Mouse (Mus musculus) R1 (cell line): ENCODE data around the gene Tac4.
A peak's percentile ranks its signal among the peaks of the same experiment; 100 is the strongest.

Source experiments
- DNase-seq: peaks from one replicate; pipeline ENCODE4 v3.0.0-alpha.2; 2018; ENCODE audit warnings: low read depth, low spot score

Tac4 gene

DNA sequence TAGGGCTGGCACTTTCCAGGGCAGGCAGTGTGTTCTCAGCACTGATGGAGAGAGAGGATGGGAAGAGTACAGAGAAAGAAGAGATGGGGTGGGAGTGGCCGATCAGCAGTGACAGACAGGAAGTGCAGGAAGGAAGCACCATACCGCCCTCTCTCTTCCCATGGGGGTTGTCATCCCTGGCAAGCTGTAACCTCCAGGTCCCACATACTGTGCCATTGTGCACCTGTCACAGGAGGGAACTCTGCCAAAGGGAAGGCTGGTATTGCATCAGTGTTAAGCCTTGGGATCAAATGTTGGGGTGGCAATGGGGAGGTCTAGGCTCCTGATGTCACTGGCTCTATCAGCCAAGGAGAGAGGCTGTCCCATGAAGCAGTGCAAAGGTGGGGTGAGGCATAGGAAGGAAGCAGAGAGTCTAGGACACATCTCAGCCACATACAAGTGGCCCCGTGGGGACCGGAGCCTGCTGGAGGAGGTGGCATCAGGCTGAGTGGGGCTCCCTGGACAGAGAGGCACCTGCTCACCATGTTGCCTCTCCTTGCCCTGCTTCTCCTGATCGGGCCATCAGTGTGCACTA, at the start of gene Tac4:
TSS of gene Tac4 (plus strand) at position 352 of the 574 bp plus-strand sequence.
- no peak for DNase-seq

DNA sequence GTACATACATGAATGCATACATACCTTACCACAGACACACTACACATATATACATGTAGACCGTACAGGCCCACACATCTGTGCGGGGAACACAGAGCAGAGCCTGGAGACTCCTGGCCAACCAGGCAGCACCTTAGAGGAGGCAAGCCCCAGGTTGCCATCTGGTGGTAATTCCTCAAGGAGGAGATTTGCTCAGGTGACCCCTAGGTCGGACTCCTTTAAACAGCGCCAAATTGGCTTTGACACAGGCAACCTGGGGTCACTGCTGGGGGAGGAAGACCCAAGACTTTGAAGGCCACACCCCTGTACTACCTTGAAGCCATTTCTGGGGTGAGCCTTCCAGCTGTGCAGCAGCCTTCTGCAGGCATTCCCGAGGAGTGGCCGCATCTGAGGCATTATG, 47.7 kb upstream of the Tac4 start:
- peak; percentile 28 for DNase-seq

GRCm38 (mm10) chr11:95214305-95214704, 47.0 kb upstream of the Tac4 start:
- no peak for DNase-seq

DNA sequence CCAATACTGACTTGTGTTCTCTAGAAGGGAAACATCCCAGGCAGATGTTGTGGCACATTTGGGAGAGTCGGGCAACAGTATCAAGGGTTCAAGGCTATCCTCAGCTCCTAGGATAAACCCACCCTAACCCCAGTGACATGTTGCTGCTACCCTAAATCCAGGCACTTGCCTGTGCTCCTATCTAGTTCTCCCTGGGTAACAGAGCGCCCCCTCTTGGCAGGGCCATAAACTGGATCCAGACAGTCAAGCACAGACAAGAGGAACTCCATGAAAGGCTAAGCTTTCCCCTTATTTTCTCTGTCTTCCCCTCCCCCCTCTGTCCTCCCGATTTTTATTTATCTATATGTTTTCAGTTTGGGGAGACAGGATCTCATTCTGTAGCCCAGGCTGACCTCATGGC, 45.1 kb upstream of the Tac4 start:
- peak; percentile 31 for DNase-seq

DNA sequence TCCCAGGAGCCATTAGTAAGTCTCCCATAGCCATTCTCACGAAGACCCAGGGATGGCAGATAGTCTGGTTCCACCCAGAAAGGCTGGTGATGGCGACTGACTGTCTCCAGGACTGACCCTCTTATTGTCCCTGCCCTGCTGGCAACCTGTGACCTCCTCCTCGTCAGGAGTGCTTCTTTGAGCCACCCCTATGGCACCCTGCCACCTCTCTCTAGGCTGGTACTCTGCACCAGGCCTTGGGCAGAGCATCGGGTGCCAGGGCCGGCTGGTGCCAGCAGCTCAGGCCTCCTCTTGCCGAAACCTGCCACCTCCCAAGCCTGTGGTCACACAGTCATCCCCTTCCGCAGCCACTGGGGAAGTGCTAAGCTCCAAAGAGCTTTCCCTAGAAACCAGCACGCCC, 42.2 kb upstream of the Tac4 start:
- DNase-seq = no peak

DNA sequence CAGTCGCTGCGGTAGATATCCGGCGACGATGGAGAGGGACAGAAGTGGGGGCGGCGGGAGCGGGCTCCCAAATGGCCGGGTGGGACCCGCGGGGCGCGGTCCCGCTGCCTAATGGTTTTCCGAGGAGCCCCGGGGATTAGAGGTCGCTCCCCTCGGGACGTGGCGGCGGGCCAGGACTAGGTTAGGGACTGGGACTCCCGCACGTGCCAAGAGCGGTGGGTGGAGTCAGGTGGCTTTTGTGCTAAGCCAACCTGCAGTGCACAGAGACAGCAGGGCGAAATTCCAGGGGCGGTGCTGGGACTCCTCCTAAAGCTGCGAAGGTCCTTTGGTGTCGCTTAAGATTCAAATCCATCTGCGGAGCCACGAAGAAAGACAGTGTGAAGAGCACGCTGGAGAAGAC, 37.9 kb upstream of the Tac4 start:
- DNase-seq = peak; percentile 82

GRCm38 (mm10) chr11:95224124-95224893, 37.0 kb upstream of the Tac4 start:
- DNase-seq = peak; percentile 25

- peak; percentile 32 for DNase-seq
Measured at GRCm38 (mm10) chr11:95225448-95225847, 35.9 kb upstream of the Tac4 start.

DNA sequence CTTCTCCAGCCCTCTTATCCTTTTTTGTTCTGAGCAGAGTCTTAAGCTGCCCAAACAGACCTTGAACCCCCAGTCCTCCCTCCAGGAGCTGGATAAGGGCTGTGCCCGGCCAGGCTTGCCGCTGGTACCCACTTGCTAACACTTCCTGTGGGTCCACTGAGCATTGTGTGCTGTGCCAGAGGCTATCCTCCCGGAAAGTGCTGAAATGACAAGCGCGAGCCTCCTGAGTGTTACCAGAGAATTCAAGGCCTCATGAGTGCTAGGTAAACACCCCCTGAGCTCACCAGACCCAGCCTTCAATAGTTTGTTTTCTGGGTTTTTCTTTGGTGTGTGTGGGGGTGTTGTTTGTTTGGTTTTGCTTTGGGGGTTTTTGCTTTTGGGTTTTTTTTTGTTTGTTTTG, 33.9 kb upstream of the Tac4 start:
- DNase-seq = no peak

DNA sequence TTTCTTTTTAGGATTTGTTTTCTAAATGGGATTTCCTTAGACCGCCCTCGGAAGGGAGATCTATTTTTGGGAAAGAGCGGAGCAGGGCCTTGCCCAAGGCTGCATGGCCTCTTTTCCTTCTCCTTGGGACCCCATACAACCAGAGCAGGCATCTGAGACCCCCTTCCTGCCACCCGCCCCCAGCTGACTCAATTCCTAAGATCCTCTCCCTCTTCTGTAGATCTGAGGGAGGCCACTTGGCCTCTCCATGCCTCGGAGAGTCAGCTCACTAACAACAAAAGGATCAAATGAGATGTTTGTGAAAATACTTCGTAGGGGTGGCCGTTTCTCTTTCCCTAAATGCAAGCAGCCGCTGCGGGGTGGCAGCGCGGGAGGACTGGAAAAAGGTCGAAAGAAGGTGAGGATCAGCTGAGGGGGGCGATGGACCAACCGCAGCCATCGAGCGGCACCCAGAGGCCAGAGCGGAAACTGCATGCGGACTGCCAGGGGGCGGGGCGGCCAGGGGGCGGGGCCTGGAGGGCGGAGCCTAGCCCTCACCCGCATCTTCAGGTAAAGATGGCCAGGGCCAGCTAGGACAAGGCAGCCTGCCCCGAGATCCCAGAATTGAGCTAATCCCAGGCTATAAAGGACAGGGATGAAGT, 29.5 kb upstream of the Tac4 start:
- DNase-seq = peak; percentile 69

DNA sequence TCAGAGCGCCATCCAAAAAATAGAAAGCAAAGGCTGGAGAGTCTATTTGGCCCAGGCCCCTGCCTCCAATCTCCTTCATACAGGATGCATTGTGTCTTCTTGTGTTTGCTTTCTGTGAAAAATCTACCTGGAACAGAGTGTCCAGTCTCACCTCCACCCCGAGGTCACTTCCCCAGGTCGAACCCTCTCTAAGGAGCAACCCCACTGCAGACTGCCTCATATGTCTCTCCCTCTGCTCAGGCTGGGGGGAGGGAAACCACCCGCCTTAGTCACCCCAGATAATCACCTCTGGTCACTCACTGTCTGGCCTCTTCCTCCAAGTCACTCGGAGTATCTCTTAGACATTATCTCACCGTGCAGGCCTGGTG, 29.0 kb upstream of the Tac4 start:
- DNase-seq = no peak

DNA sequence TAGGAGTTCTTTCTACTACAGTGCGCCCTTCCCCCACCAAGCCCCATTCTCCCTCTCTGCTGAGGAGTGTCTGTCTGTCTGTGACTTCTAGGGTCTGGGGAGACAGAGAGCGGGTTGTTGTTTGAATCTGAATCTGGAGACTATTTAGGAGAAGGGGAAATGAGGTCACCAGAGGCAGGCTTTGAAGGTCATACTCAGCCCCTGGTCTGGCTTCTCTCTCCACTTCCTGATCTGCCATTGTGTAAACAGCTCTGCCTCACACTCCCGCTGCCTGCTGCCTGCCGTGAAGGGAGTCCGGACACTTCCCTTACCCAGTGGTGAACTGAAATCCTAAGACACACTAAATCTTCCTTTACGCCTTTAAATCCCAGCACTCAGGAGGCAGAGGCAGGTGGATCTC, 22.9 kb upstream of the Tac4 start:
- DNase-seq = peak; percentile 50

DNA sequence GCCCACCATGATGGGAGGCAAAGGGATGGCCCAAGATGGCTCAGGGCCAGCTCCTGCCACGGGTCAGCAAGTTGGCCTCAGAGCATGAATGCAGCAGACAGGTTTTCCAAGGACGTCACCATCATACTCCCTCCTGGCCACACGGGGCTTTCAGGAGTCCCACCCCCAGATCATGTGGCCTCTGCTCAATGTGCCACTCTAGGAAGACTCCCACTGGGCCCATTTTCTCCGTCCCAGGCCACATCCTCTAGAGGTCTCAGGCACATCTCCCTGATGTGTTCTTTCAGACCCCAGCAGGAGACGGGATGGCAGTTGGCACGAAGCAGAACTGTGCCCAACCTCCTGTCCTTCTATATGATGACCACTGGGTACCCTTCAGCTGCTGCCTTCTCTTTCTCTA, 18.7 kb upstream of the Tac4 start:
- DNase-seq = no peak

GRCm38 (mm10) chr11:95245456-95245855, 15.9 kb upstream of the Tac4 start:
- peak; percentile 83 for DNase-seq

GRCm38 (mm10) chr11:95247065-95247464, 14.3 kb upstream of the Tac4 start:
- no peak for DNase-seq

GRCm38 (mm10) chr11:95250110-95250509, 11.2 kb upstream of the Tac4 start:
- DNase-seq = no peak

DNA sequence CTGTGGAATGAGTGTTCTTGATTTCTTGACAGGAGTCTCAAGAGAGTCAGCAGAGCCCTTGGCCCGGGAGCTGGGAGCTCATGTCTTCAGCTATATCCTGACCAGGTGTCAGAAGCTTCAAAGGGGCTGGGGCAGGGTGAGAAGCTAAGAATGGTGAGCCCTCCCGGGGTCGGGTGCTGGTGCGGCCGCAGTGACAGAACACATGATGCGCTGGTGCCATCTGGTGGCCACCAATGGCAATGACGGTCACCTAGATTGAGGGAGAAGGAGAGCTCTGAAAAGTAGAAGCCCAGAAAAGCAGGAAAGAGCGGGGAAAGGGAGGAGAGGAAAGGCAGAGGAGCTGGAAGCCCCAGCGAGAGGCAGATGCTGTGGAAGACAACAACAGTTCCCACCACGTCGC, 10.0 kb upstream of the Tac4 start:
- peak; percentile 72 for DNase-seq

DNA sequence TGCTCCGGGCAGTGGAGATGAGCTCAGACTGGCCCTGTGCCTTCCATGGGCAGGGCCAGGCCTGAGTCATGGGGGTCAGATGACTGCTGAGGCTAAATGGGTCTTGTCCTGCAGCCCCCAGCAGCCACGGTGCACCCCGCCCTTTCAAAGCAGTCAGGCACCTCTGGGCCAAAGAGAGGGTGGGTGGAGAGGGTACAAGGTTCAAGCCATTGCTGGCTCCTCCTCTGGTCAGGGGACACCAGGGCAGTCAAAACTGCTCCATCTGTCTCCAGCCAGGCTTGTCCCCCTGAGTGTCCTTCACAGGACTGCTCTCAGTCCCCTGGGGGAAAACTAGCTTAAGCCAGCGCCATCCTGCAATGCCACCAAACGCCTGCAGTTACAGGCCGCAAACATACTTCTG, 9.2 kb upstream of the Tac4 start:
- no peak for DNase-seq

- no peak for DNase-seq
Measured at GRCm38 (mm10) chr11:95254165-95254564, 7.2 kb upstream of the Tac4 start.

DNA sequence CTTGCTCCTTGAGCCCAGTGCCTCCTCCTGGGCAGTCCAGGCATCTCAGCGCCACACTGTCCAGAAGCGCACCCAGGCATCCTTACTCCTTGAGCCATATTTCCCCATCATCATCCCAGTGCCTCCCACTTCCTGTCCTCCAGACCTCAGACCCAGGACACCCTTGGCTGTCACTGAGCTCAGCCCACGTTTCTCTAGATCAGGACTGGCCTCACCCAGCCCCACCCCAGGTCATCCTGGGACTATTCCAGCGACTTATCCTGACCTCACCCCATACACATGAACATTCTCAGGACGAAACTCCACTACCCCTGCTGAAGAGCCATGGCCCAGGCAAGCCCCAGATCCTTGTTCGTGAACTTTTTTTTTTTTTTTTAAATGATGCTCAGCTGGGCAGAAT, 5.6 kb upstream of the Tac4 start:
- no peak for DNase-seq

DNA sequence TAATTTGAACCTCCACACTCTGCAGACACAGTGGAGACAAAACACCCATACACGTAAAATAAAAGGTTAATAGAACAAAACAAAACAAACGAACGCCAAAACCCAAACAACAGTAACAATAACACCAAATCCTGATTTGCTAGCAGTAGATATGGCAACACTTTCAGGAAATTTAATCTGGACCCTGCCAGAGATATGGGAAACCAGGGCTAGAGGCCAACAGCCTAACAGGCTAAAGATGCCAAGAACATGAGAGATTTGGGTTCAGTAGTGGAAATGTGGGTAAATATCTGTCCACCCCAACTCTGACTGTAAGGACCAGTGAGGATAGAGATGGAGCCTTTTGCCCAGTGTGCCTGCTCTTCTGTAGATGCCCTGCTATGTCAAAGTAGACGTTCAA, 3.4 kb upstream of the Tac4 start:
- no peak for DNase-seq

DNA sequence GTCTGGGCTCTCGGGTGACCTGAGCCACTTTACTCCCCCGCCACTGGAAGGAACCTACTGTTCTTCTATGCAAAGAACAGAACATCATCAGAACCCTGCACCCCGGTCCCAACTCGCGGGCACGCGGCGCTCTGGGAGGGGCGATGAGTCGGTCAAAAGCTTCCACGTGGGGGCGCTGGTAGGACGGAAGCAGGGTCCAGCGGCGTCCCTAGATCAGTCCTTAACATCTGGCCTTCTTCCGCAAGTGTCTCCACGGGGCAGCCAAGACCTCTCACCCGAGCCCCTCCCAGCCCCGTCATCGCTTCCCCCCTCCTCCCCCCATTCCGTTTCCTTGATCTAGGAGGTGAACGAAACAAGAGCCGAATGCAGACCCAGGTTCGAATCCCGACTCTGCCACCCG, 2.8 kb upstream of the Tac4 start:
- DNase-seq = peak; percentile 75
